Mouse (Mus musculus) MEL (cell line): ENCODE data around the gene Snrpd2. TPM values are rescaled to one million over a fixed set of nuclear protein-coding genes. Genes with fewer than 3 reads are reported as not detected.

Experiments
- DNase-seq: peaks from one replicate; pipeline ENCODE4 v3.0.0; 2011; ENCODE audit warnings: low read depth, low spot score
- H3K27ac ChIP-seq: 2 replicates; pipeline ENCODE4 v1.5.1; 2012; ENCODE audit warnings: low read depth, mild to moderate bottlenecking, control low read depth, low read length, moderate library complexity; ENCODE audit not compliant: control insufficient read depth
- H3K27me3 ChIP-seq, 2 experiments: fragments of 150-350 bp in 1 of 2; sonication (generic) in 1 of 2; 2 replicates each; pipeline ENCODE4 v1.6.1; 2012; ENCODE audit warnings: low read length in 2 of 2, mild to moderate bottlenecking in 2 of 2, improper control_type of control experiment in 1 of 2, moderate library complexity in 1 of 2; ENCODE audit not compliant: insufficient read depth in 2 of 2, control insufficient read depth in 1 of 2
- H3K36me3 ChIP-seq, 2 experiments: 2 replicates each; pipeline ENCODE4 v1.6.1; 2012 to 2014; ENCODE audit warnings: low read length in 2 of 2, improper control_type of control experiment in 1 of 2, inconsistent platforms in 1 of 2, mild to moderate bottlenecking in 1 of 2; ENCODE audit not compliant: insufficient read depth in 2 of 2, control insufficient read depth in 1 of 2
- H3K4me1 ChIP-seq, 2 experiments: fragments of 150-350 bp in 1 of 2; sonication (generic) in 1 of 2; 2 replicates each; pipeline ENCODE4 v1.6.1; 2012; ENCODE audit warnings: low read length in 2 of 2, improper control_type of control experiment in 1 of 2, mild to moderate bottlenecking in 1 of 2; ENCODE audit not compliant: insufficient read depth in 2 of 2, control insufficient read depth in 1 of 2
- H3K4me3 ChIP-seq, 2 experiments: fragments of 150-350 bp in 1 of 2; sonication (generic) in 1 of 2; 2 replicates each; pipeline ENCODE4 v1.5.1; 2012; ENCODE audit warnings: low read depth in 2 of 2, low read length in 2 of 2, mild to moderate bottlenecking in 2 of 2, moderate library complexity in 2 of 2, control low read depth in 1 of 2, improper control_type of control experiment in 1 of 2; ENCODE audit not compliant: control insufficient read depth in 1 of 2, insufficient read depth in 1 of 2
- H3K79me2 ChIP-seq: 2 replicates; pipeline ENCODE4 v1.6.1; 2012; ENCODE audit warnings: mild to moderate bottlenecking, low read length, moderate library complexity; ENCODE audit not compliant: control insufficient read depth, poor library complexity, insufficient read depth
- H3K9ac ChIP-seq: 2 replicates; pipeline ENCODE4 v1.6.1; 2012; ENCODE audit warnings: low read depth, mild to moderate bottlenecking, control low read depth, low read length, moderate library complexity; ENCODE audit not compliant: control insufficient read depth, poor library complexity, severe bottlenecking
- H3K9me3 ChIP-seq: fragments of 150-350 bp; sonication (generic); replicated peaks from 2 replicates; pipeline ENCODE4 v1.6.1; 2012; ENCODE audit warnings: mild to moderate bottlenecking, low read length, improper control_type of control experiment, moderate library complexity; ENCODE audit not compliant: insufficient read depth
- BHLHE40 ChIP-seq: IDR thresholded peaks from 2 replicates; pipeline ENCODE4 v1.6.1; 2012; ENCODE audit warnings: low read depth, mild to moderate bottlenecking, inconsistent platforms, low read length, improper control_type of control experiment, borderline replicate concordance
- CHD1 ChIP-seq: IDR thresholded peaks from 2 replicates; pipeline ENCODE4 v1.6.1; 2012; ENCODE audit warnings: low read depth, mild to moderate bottlenecking, inconsistent platforms, low read length, improper control_type of control experiment
- CHD2 ChIP-seq: IDR thresholded peaks from 2 replicates; pipeline ENCODE4 v1.6.1; 2011; ENCODE audit warnings: low read length, improper control_type of control experiment
- E2F4 ChIP-seq: IDR thresholded peaks from 2 replicates; pipeline ENCODE4 v1.6.1; 2011; ENCODE audit warnings: low read depth, low read length, improper control_type of control experiment, borderline replicate concordance
- EP300 ChIP-seq, 2 experiments: IDR thresholded peaks; 2 replicates each; pipeline ENCODE4 v1.6.1; 2011; ENCODE audit warnings: improper control_type of control experiment in 2 of 2, low read length in 2 of 2, low read depth in 1 of 2, mild to moderate bottlenecking in 1 of 2
- GATA1 ChIP-seq: IDR thresholded peaks from 2 replicates; pipeline ENCODE4 v1.6.1; 2011; ENCODE audit warnings: low read depth, low read length, improper control_type of control experiment
- MAX ChIP-seq: IDR thresholded peaks from 2 replicates; pipeline ENCODE4 v1.6.1; 2011; ENCODE audit warnings: low read length, improper control_type of control experiment
- MEF2A ChIP-seq: IDR thresholded peaks from 2 replicates; pipeline ENCODE4 v1.6.1; 2014; ENCODE audit warnings: low read depth, mild to moderate bottlenecking, inconsistent platforms, low read length, improper control_type of control experiment; ENCODE audit not compliant: poor library complexity, insufficient replicate concordance, severe bottlenecking; ENCODE audit errors: extremely low read depth
- MYC ChIP-seq: IDR thresholded peaks from 2 replicates; pipeline ENCODE4 v1.6.1; 2011; ENCODE audit warnings: low read depth, mild to moderate bottlenecking, low read length, improper control_type of control experiment, moderate library complexity
- POLR2A ChIP-seq, 2 experiments: IDR thresholded peaks; 2 replicates each; pipeline ENCODE4 v1.6.1; 2011 to 2012; ENCODE audit warnings: low read length in 2 of 2, mild to moderate bottlenecking in 2 of 2, control low read depth in 1 of 2, improper control_type of control experiment in 1 of 2, low read depth in 1 of 2, moderate library complexity in 1 of 2; ENCODE audit not compliant: control insufficient read depth in 1 of 2, insufficient read depth in 1 of 2, poor library complexity in 1 of 2
- SMC3 ChIP-seq: IDR thresholded peaks from 2 replicates; pipeline ENCODE4 v1.6.1; 2011; ENCODE audit warnings: low read depth, low read length, improper control_type of control experiment
- UBTF ChIP-seq: IDR thresholded peaks from 2 replicates; pipeline ENCODE4 v1.6.1; 2012; ENCODE audit warnings: low read depth, mild to moderate bottlenecking, inconsistent platforms, low read length, improper control_type of control experiment, moderate library complexity, borderline replicate concordance; ENCODE audit not compliant: insufficient read depth
- USF1 ChIP-seq: IDR thresholded peaks from 2 replicates; pipeline ENCODE4 v1.6.1; 2014; ENCODE audit warnings: low read depth, mild to moderate bottlenecking, inconsistent platforms, low read length, improper control_type of control experiment, moderate library complexity
- USF2 ChIP-seq, 2 experiments: IDR thresholded peaks; 2 replicates each; pipeline ENCODE4 v1.6.1; 2011 to 2012; ENCODE audit warnings: improper control_type of control experiment in 2 of 2, low read length in 2 of 2, borderline replicate concordance in 1 of 2, inconsistent platforms in 1 of 2, low read depth in 1 of 2, mild to moderate bottlenecking in 1 of 2; ENCODE audit not compliant: insufficient read depth in 1 of 2
- ZC3H11A ChIP-seq: IDR thresholded peaks from 2 replicates; pipeline ENCODE4 v1.6.1; 2012; ENCODE audit warnings: low read depth, mild to moderate bottlenecking, inconsistent platforms, low read length, improper control_type of control experiment
- ZKSCAN1 ChIP-seq: IDR thresholded peaks from 2 replicates; pipeline ENCODE4 v1.6.1; 2012; ENCODE audit warnings: low read depth, mild to moderate bottlenecking, inconsistent platforms, low read length, improper control_type of control experiment, moderate library complexity
- polyA plus RNA-seq, 2 experiments: library from polyadenylated mRNA; stranded (reverse) in 1 of 2; unstranded in 1 of 2; fragments of >175 nt in 1 of 2; fragments of >200 nt in 1 of 2; gene quantifications; 2 replicates each; pipeline versions ENCODE4 v1.2.1 to v1.2.4; 2012; ENCODE audit warnings: low replicate concordance in 2 of 2, low read depth in 1 of 2; ENCODE audit not compliant: insufficient read length in 2 of 2, insufficient read depth in 1 of 2, missing spikeins in 1 of 2
- total RNA-seq: library from RNA; depleted of rRNA; stranded (reverse); fragments of 300-350 nt; gene quantifications from 2 replicates; pipeline ENCODE4 v1.2.3, GENCODE M21; 2012

The Snrpd2 gene
- total and polyA plus RNA-seq, 3 experiments, result 234 to 345 TPM; not detected in 1

DNA sequence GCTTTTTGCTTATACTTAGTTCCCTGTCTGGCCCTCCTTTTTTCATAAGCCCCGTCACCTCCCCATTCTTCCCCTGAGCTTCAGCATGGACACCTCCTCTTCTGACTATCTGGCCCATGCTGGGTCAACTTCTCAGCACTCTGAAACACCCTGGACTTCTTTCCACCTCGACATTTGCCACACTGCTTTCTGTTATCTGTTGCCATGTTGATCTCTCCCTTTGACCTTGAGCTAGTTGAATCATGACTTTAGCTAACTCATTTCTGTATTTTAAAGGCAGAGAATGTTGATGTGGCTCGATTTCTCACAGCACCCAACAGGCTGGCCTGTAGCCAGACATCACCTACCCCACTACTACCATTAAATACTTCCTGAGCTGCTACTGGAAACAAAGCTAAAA, 42.1 kb upstream of the Snrpd2 start:
- Histone ChIP-seq H3K9ac (no peak overlapping the region), H3K9me3 (no peaks in the 10 kb centered on the region), H3K27me3 (peaks cover 0 to 3% of the 10 kb centered on the region in 2 experiments; a peak in 1 of 4 replicates), H3K4me1 (peaks cover 0 to 6% of the 10 kb centered on the region in 2 experiments; a peak in 2 of 4 replicates), H3K79me2 (no peaks in the 10 kb centered on the region), H3K4me3 (no peak overlapping the region), H3K27ac (no peak overlapping the region), H3K36me3 (peaks cover 0 to 2% of the 10 kb centered on the region in 2 experiments; a peak in 1 of 4 replicates)
- DNase-seq, result no peak
- TF ChIP-seq MEF2A (no peak), GATA1 (no peak), CHD2 (no peak), USF2 (IDR thresholded peaks at IDR 0.05; ENCODE audit: borderline replicate concordance in 1 of 2, insufficient read depth in 1 of 2, low read depth in 1 of 2, low read length in 2 of 2) (no peak), SMC3 (no peak), USF1 (no peak)

DNA sequence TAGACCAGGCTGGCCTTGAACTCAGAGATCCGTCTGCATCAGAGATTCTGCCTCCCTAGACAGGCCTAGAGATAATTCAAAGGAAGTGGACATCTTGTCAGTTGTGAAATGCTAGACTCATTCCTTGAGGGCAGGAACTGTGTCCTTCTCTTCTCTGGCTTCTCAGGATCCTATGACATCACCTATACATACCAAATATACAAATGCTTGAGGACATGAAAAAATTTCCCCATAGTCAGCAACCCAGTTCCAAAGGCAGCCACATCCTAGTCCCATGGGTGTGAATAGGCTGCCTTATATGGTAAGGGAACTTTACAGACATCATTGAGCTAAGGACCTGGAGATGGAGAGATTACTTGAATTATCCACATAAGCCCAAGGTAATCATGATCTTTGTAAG, 40.0 kb upstream of the Snrpd2 start:
- no peaks in the 10 kb centered on the region for H3K9me3 ChIP-seq
- H3K27ac ChIP-seq, result no peak overlapping the region
- H3K4me1 ChIP-seq, result peaks cover 0 to 3% of the 10 kb centered on the region in 2 experiments; a peak in 2 of 4 replicates
- H3K4me3 ChIP-seq, result no peak overlapping the region
- no peak for TF ChIP-seq CHD2
- no peak for TF ChIP-seq SMC3
- TF ChIP-seq CHD1, result no peak
- no peak for TF ChIP-seq ZC3H11A
- no peak for TF ChIP-seq MAX
- no peak for TF ChIP-seq UBTF
- no peak for TF ChIP-seq E2F4
- no peak for TF ChIP-seq EP300 (IDR thresholded peaks at IDR 0.05; ENCODE audit: low read depth in 1 of 2, low read length in 2 of 2)
- no peak for TF ChIP-seq MYC
- TF ChIP-seq POLR2A (IDR thresholded peaks at IDR 0.05; ENCODE audit: control insufficient read depth in 1 of 2, insufficient read depth in 1 of 2, low read depth in 1 of 2, low read length in 2 of 2, poor library complexity in 1 of 2), result no peak
- TF ChIP-seq BHLHE40, result no peak
- TF ChIP-seq USF1, result no peak
- TF ChIP-seq ZKSCAN1, result no peak
- H3K79me2 ChIP-seq, result no peaks in the 10 kb centered on the region
- peaks cover 0 to 2% of the 10 kb centered on the region in 2 experiments; a peak in 1 of 4 replicates for H3K36me3 ChIP-seq
- H3K27me3 ChIP-seq, result peaks cover 0 to 3% of the 10 kb centered on the region in 2 experiments; a peak in 1 of 4 replicates
- no peak for DNase-seq
- no peak overlapping the region for H3K9ac ChIP-seq
